Mouse (Mus musculus) heart, embryonic 14.5 days (tissue): ENCODE data around the gene Synrg. TPM values are rescaled to one million over a fixed set of nuclear protein-coding genes. Genes with fewer than 3 reads are reported as not detected.
A peak's percentile ranks its signal among the peaks of the same experiment; 100 is the strongest.

Experiments
- ATAC-seq: fragments of 200-750 bp; cut with Nextera tagmentation; 2 replicates; pipeline ENCODE4 v1.8.0; 2017; ENCODE audit warnings: low read depth, moderate TSS enrichment; ENCODE audit not compliant: insufficient number of reproducible peaks, insufficient read depth, low FRiP score
- H3K27ac ChIP-seq, 2 experiments: fragments of 200-500 bp in 1 of 2; fragments of 300-500 bp in 1 of 2; sonication (generic) in 1 of 2; replicated peaks in 1 of 2; 2 replicates each; pipeline ENCODE4 v1.5.1; 2012 to 2014; ENCODE audit warnings: low read depth in 2 of 2, low read length in 2 of 2, control low read depth in 1 of 2, mild to moderate bottlenecking in 1 of 2, mixed read lengths in 1 of 2; ENCODE audit not compliant: control insufficient read depth in 1 of 2, insufficient read depth in 1 of 2
- H3K27me3 ChIP-seq: fragments of 300-500 bp; sonication (generic); 2 replicates; pipeline ENCODE4 v1.6.1; 2014; ENCODE audit warnings: mild to moderate bottlenecking, low read length, control low read depth; ENCODE audit not compliant: control insufficient read depth, insufficient read depth
- H3K36me3 ChIP-seq: fragments of 300-500 bp; sonication (generic); 2 replicates; pipeline ENCODE4 v1.6.1; 2014; ENCODE audit warnings: mild to moderate bottlenecking, control low read depth, low read length, mixed read lengths; ENCODE audit not compliant: control insufficient read depth, insufficient read depth
- H3K4me1 ChIP-seq, 2 experiments: fragments of 200-500 bp in 1 of 2; fragments of 300-500 bp in 1 of 2; sonication (generic) in 1 of 2; 2 replicates each; pipeline ENCODE4 v1.6.1; 2012 to 2014; ENCODE audit warnings: low read length in 2 of 2, control low read depth in 1 of 2, mixed read lengths in 1 of 2; ENCODE audit not compliant: control insufficient read depth in 2 of 2, insufficient read depth in 2 of 2
- H3K4me2 ChIP-seq: fragments of 300-500 bp; sonication (generic); 2 replicates; pipeline ENCODE4 v1.6.1; 2014; ENCODE audit warnings: mild to moderate bottlenecking, low read length
- H3K4me3 ChIP-seq, 2 experiments: fragments of 200-500 bp in 1 of 2; fragments of 300-500 bp in 1 of 2; sonication (generic) in 1 of 2; 2 replicates each; pipeline ENCODE4 v1.5.1; 2012 to 2014; ENCODE audit warnings: low read length in 2 of 2, mild to moderate bottlenecking in 2 of 2, control low read depth in 1 of 2, low read depth in 1 of 2, moderate library complexity in 1 of 2; ENCODE audit not compliant: control insufficient read depth in 1 of 2, insufficient read depth in 1 of 2
- H3K9ac ChIP-seq: fragments of 300-500 bp; sonication (generic); 2 replicates; pipeline ENCODE4 v1.6.1; 2014; ENCODE audit warnings: mild to moderate bottlenecking, low read length
- H3K9me3 ChIP-seq: fragments of 300-500 bp; sonication (generic); 2 replicates; pipeline ENCODE4 v1.6.1; 2016; ENCODE audit warnings: low read length, control low read depth; ENCODE audit not compliant: control insufficient read depth
- WGBS: fragments of 180-500 bp; shearing (Covaris S2); extraction: QIAGEN DNeasy Blood & Tissue Kit; methylation state at CpG from one replicate; pipeline ENCODE4 v1.1.7; 2014; 5-methylcytosine and 5-hydroxymethylcytosine counted together
- polyA plus RNA-seq: library from polyadenylated mRNA; unstranded; fragments of >200 nt; fragmentation: Nextera tagmentation; extraction: Ambion mirVana; gene quantifications from 2 replicates; pipeline ENCODE4 v1.2.1, GENCODE M21; 2014

Gene Synrg
- polyA plus RNA-seq, 1 experiment from 2014 or later: 10.8 TPM

- WGBS: 12% methylated on average over 11 of the region's 11 CpGs
- peaks cover 15 to 23% of the 10 kb centered on the region in 2 experiments for H3K4me1 ChIP-seq
- H3K9me3 ChIP-seq: no peaks in the 10 kb centered on the region
- H3K4me3 ChIP-seq: peak within 1 kb of the TSS; percentile 69 to 81
- no peaks in the 10 kb centered on the region for H3K36me3 ChIP-seq
- peaks cover 22% of the 10 kb centered on the region for H3K27me3 ChIP-seq
- H3K9ac ChIP-seq: peak within 1 kb of the TSS; percentile 81
- ATAC-seq: no peak
- H3K27ac ChIP-seq: 0 out of 4 replicates have a peak within 1 kb of the TSS, but pooled peaks of 1 of the 2 experiments have one; percentile 19
- H3K4me2 ChIP-seq: peak within 1 kb of the TSS; percentile 98
Observed at GRCm38 (mm10) chr11:84069034-84069370, 104.8 kb downstream of the Synrg start, which contains the start of gene Dusp14. Gene Dusp14 (minus strand): TSS chr11:84069261.

GRCm38 (mm10) chr11:84072904-84073651, 108.8 kb downstream of the Synrg start:
- H3K4me1 ChIP-seq: peaks cover 6 to 13% of the 10 kb centered on the region in 2 experiments; a peak in 3 of 4 replicates
- 46% methylated on average over 9 of the region's 9 CpGs for WGBS
- H3K4me2 ChIP-seq: no peak overlapping the region
- no peak for ATAC-seq
- no peak overlapping the region for H3K4me3 ChIP-seq
- no peaks in the 10 kb centered on the region for H3K9me3 ChIP-seq
- H3K9ac ChIP-seq: no peak overlapping the region
- peaks cover 10% of the 10 kb centered on the region for H3K27me3 ChIP-seq
- H3K27ac ChIP-seq: no peak overlapping the region
- H3K36me3 ChIP-seq: no peaks in the 10 kb centered on the region

- 66% methylated on average over 7 of the region's 7 CpGs for WGBS
Observed at GRCm38 (mm10) chr11:84073816-84074764, 109.9 kb downstream of the Synrg start.

GRCm38 (mm10) chr11:84077008-84077407, 112.8 kb downstream of the Synrg start:
- Histone ChIP-seq H3K4me1 (peaks cover 12 to 28% of the 10 kb centered on the region in 2 experiments), H3K9ac (no peak overlapping the region), H3K4me3 (no peak overlapping the region), H3K27ac (no peak overlapping the region), H3K27me3 (no peaks in the 10 kb centered on the region), H3K36me3 (peaks cover 14% of the 10 kb centered on the region; the same call in 1 of the 2 replicates), H3K9me3 (no peaks in the 10 kb centered on the region), H3K4me2 (no peak overlapping the region)
- WGBS: 82% methylated on average over 2 of the region's 2 CpGs
- no peak for ATAC-seq

More at GRCm38 (mm10) chr11:84073816-84074764, 109.9 kb downstream of the Synrg start:
- H3K9ac ChIP-seq: no peak overlapping the region
- peaks cover 10% of the 10 kb centered on the region; the same call in 1 of the 2 replicates for H3K36me3 ChIP-seq
- H3K9me3 ChIP-seq: no peaks in the 10 kb centered on the region
- ATAC-seq: no peak
- H3K4me3 ChIP-seq: no peak overlapping the region
- H3K4me2 ChIP-seq: no peak overlapping the region
- H3K4me1 ChIP-seq: peaks cover 2 to 14% of the 10 kb centered on the region in 2 experiments; a peak in 3 of 4 replicates
- peaks cover 10% of the 10 kb centered on the region for H3K27me3 ChIP-seq
- H3K27ac ChIP-seq: no peak overlapping the region

GRCm38 (mm10) chr11:84078601-84079000, 114.4 kb downstream of the Synrg start:
- Histone ChIP-seq H3K27me3 (no peaks in the 10 kb centered on the region), H3K9me3 (no peaks in the 10 kb centered on the region), H3K36me3 (peaks cover 17% of the 10 kb centered on the region; the same call in 1 of the 2 replicates), H3K4me2 (no peak overlapping the region), H3K27ac (peak overlapping the region in 1 of 2 experiments; percentile 57; a peak in 1 of 4 replicates), H3K4me1 (peaks cover 10 to 24% of the 10 kb centered on the region in 2 experiments), H3K9ac (no peak overlapping the region), H3K4me3 (no peak overlapping the region)
- no peak for ATAC-seq
- 88% methylated on average over 9 of the region's 9 CpGs for WGBS

GRCm38 (mm10) chr11:84079361-84079760, 115.1 kb downstream of the Synrg start:
- 91% methylated on average over 11 of the region's 11 CpGs for WGBS
- peaks cover 20% of the 10 kb centered on the region; the same call in 1 of the 2 replicates for H3K36me3 ChIP-seq
- H3K9me3 ChIP-seq: no peaks in the 10 kb centered on the region
- H3K4me3 ChIP-seq: no peak overlapping the region
- 0 out of 2 replicates have a peak overlapping the region, but pooled peaks have one; percentile 8 for H3K4me2 ChIP-seq
- H3K4me1 ChIP-seq: peaks cover 10 to 17% of the 10 kb centered on the region in 2 experiments
- peak overlapping the region; percentile 23 to 57; a peak in 2 of 4 replicates for H3K27ac ChIP-seq
- H3K9ac ChIP-seq: no peak overlapping the region
- ATAC-seq: no peak
- H3K27me3 ChIP-seq: no peaks in the 10 kb centered on the region

- Histone ChIP-seq H3K4me2 (0 out of 2 replicates have a peak overlapping the region, but pooled peaks have one; percentile 8), H3K9me3 (no peaks in the 10 kb centered on the region), H3K27ac (peak overlapping the region; percentile 26 to 57; a peak in 3 of 4 replicates), H3K36me3 (peaks cover 23% of the 10 kb centered on the region; the same call in 1 of the 2 replicates), H3K27me3 (no peaks in the 10 kb centered on the region), H3K9ac (no peak overlapping the region), H3K4me1 (peaks cover 10 to 17% of the 10 kb centered on the region in 2 experiments), H3K4me3 (no peak overlapping the region)
- 34% methylated on average over 4 of the region's 4 CpGs for WGBS
- ATAC-seq: peak; percentile 61; the same call in 1 of the 2 replicates
Observed at GRCm38 (mm10) chr11:84079887-84080286, 115.7 kb downstream of the Synrg start.
